Mouse (Mus musculus) CH12.LX (cell line): ENCODE measurements around the gene Chst8. TPM values are rescaled to one million over a fixed set of nuclear protein-coding genes. Genes with fewer than 3 reads are reported as not detected.

Experiments used
- DNase-seq: peaks from one replicate; pipeline ENCODE4 v3.0.0-alpha.2; 2013; ENCODE audit errors: extremely low read depth
- H3K27ac ChIP-seq: 2 replicates; pipeline ENCODE4 v1.5.1; 2012; ENCODE audit warnings: low read depth, mild to moderate bottlenecking, control low read depth, moderate library complexity; ENCODE audit not compliant: insufficient read depth
- H3K27me3 ChIP-seq: replicated peaks from 2 replicates; pipeline ENCODE3; 2012; ENCODE audit warnings: inconsistent platforms
- H3K36me3 ChIP-seq, 2 experiments: replicated peaks in 1 of 2; 2 replicates each; pipeline versions ENCODE3 to v1.6.1; 2012; ENCODE audit warnings: inconsistent platforms in 1 of 2, low read length in 1 of 2, mild to moderate bottlenecking in 1 of 2, mixed read lengths in 1 of 2, moderate library complexity in 1 of 2; ENCODE audit not compliant: control insufficient read depth in 1 of 2, insufficient read depth in 1 of 2
- H3K4me1 ChIP-seq, 2 experiments: 2 replicates each; pipeline ENCODE4 v1.6.1; 2012; ENCODE audit warnings: inconsistent platforms in 1 of 2, moderate library complexity in 1 of 2; ENCODE audit not compliant: insufficient read depth in 2 of 2, control insufficient read depth in 1 of 2
- H3K4me2 ChIP-seq: 2 replicates; pipeline ENCODE4 v1.6.1; 2012; ENCODE audit warnings: low read depth, mild to moderate bottlenecking, control low read depth; ENCODE audit not compliant: poor library complexity, insufficient read depth, severe bottlenecking
- H3K4me3 ChIP-seq, 3 experiments: fragments of 150-350 bp in 1 of 3; sonication (generic) in 1 of 3; replicated peaks in 1 of 3; 2 replicates each; pipeline versions ENCODE3 to v1.5.1; 2011 to 2012; ENCODE audit warnings: low read depth in 2 of 3, low read length in 2 of 3, mild to moderate bottlenecking in 2 of 3, moderate library complexity in 2 of 3, control low read depth in 1 of 3, improper control_type of control experiment in 1 of 3, inconsistent platforms in 1 of 3, mixed read lengths in 1 of 3; ENCODE audit not compliant: poor library complexity in 1 of 3
- H3K79me2 ChIP-seq: replicated peaks from 2 replicates; pipeline ENCODE4 v1.6.1; 2012; ENCODE audit warnings: mild to moderate bottlenecking, moderate library complexity; ENCODE audit not compliant: control insufficient read depth, poor library complexity, insufficient read depth, severe bottlenecking; ENCODE audit errors: extremely low read depth
- H3K9ac ChIP-seq: 2 replicates; pipeline ENCODE4 v1.6.1; 2012; ENCODE audit warnings: low read depth, mild to moderate bottlenecking, control low read depth, moderate library complexity; ENCODE audit not compliant: insufficient read depth
- H3K9me3 ChIP-seq: replicated peaks from 2 replicates; pipeline ENCODE3; 2012; ENCODE audit warnings: low read length, inconsistent platforms, mixed read lengths
- CHD1 ChIP-seq: IDR thresholded peaks from 2 replicates; pipeline ENCODE4 v1.6.1; 2012; ENCODE audit warnings: low read depth, low read length, improper control_type of control experiment, inconsistent platforms
- ELF1 ChIP-seq: IDR thresholded peaks from 2 replicates; pipeline ENCODE4 v1.6.1; 2014; ENCODE audit warnings: low read depth, mild to moderate bottlenecking, inconsistent platforms, low read length, improper control_type of control experiment
- EP300 ChIP-seq: IDR thresholded peaks from 2 replicates; pipeline ENCODE4 v1.6.1; 2011; ENCODE audit warnings: low read length, improper control_type of control experiment
- GABPA ChIP-seq: IDR thresholded peaks from 2 replicates; pipeline ENCODE4 v1.6.1; 2012; ENCODE audit warnings: low read depth, low read length, improper control_type of control experiment, inconsistent platforms; ENCODE audit not compliant: insufficient replicate concordance
- IRF4 ChIP-seq: IDR thresholded peaks from 2 replicates; pipeline ENCODE4 v1.6.1; 2014; ENCODE audit warnings: low read depth, mild to moderate bottlenecking, inconsistent platforms, low read length, improper control_type of control experiment
- JUND ChIP-seq: conservative IDR thresholded peaks from 2 replicates; pipeline ENCODE4 v1.6.1; 2011; ENCODE audit warnings: low read depth, low read length, improper control_type of control experiment
- KAT2A ChIP-seq: IDR thresholded peaks from 2 replicates; pipeline ENCODE4 v1.6.1; 2012; ENCODE audit warnings: low read length, improper control_type of control experiment, inconsistent platforms; ENCODE audit not compliant: insufficient replicate concordance
- MAFK ChIP-seq: IDR thresholded peaks from 2 replicates; pipeline ENCODE4 v1.6.1; 2011; ENCODE audit warnings: low read length, improper control_type of control experiment; ENCODE audit not compliant: insufficient replicate concordance
- MEF2A ChIP-seq: IDR thresholded peaks from 2 replicates; pipeline ENCODE4 v1.6.1; 2014; ENCODE audit warnings: low read depth, mild to moderate bottlenecking, inconsistent platforms, low read length, improper control_type of control experiment, borderline replicate concordance
- MXI1 ChIP-seq: IDR thresholded peaks from 2 replicates; pipeline ENCODE4 v1.6.1; 2011; ENCODE audit warnings: mild to moderate bottlenecking, low read depth, low read length, improper control_type of control experiment
- MYC ChIP-seq: IDR thresholded peaks from 2 replicates; pipeline ENCODE4 v1.6.1; 2011; ENCODE audit warnings: low read depth, mild to moderate bottlenecking, improper control_type of control experiment, low read length
- NELFE ChIP-seq: IDR thresholded peaks from 2 replicates; pipeline ENCODE4 v1.6.1; 2011; ENCODE audit warnings: low read depth, low read length, improper control_type of control experiment
- NRF1 ChIP-seq: IDR thresholded peaks from 2 replicates; pipeline ENCODE4 v1.6.1; 2014; ENCODE audit warnings: low read depth, mild to moderate bottlenecking, inconsistent platforms, low read length, improper control_type of control experiment, moderate library complexity
- POLR2AphosphoS2 ChIP-seq: IDR thresholded peaks from 2 replicates; pipeline ENCODE4 v1.6.1; 2011; ENCODE audit warnings: low read depth, low read length, improper control_type of control experiment
- RCOR1 ChIP-seq: conservative IDR thresholded peaks from 2 replicates; pipeline ENCODE4 v1.6.1; 2012; ENCODE audit warnings: low read depth, mild to moderate bottlenecking, inconsistent platforms, low read length, improper control_type of control experiment
- SMC3 ChIP-seq: IDR thresholded peaks from 2 replicates; pipeline ENCODE4 v1.6.1; 2011; ENCODE audit warnings: low read depth, low read length, improper control_type of control experiment
- TBP ChIP-seq: conservative IDR thresholded peaks from 2 replicates; pipeline ENCODE4 v1.6.1; 2011; ENCODE audit warnings: low read depth, low read length, improper control_type of control experiment
- TCF12 ChIP-seq: IDR thresholded peaks from 2 replicates; pipeline ENCODE4 v1.6.1; 2014; ENCODE audit warnings: low read depth, mild to moderate bottlenecking, inconsistent platforms, low read length, improper control_type of control experiment
- UBTF ChIP-seq: IDR thresholded peaks from 2 replicates; pipeline ENCODE4 v1.6.1; 2012; ENCODE audit warnings: low read depth, mild to moderate bottlenecking, inconsistent platforms, low read length, improper control_type of control experiment, moderate library complexity
- USF1 ChIP-seq: IDR thresholded peaks from 2 replicates; pipeline ENCODE4 v1.6.1; 2014; ENCODE audit warnings: low read depth, mild to moderate bottlenecking, inconsistent platforms, low read length, improper control_type of control experiment
- USF2 ChIP-seq: conservative IDR thresholded peaks from 2 replicates; pipeline ENCODE4 v1.6.1; 2011; ENCODE audit warnings: low read depth, low read length, improper control_type of control experiment
- ZC3H11A ChIP-seq: IDR thresholded peaks from 2 replicates; pipeline ENCODE4 v1.6.1; 2012; ENCODE audit warnings: low read depth, mild to moderate bottlenecking, inconsistent platforms, low read length, improper control_type of control experiment
- ZKSCAN1 ChIP-seq: IDR thresholded peaks from 2 replicates; pipeline ENCODE4 v1.6.1; 2012; ENCODE audit warnings: low read depth, inconsistent platforms, low read length, improper control_type of control experiment, borderline replicate concordance
- ZMIZ1 ChIP-seq: IDR thresholded peaks from 2 replicates; pipeline ENCODE4 v1.6.1; 2012; ENCODE audit warnings: low read depth, mild to moderate bottlenecking, inconsistent platforms, low read length, improper control_type of control experiment
- dilution Hi-C: fragments of 300-500 bp; cut with MboI; formaldehyde crosslinking; loops from 2 replicates; pipeline ENCODE4 v1.14.3; 2020; ENCODE audit warnings: low sequenced_read_pairs; ENCODE audit not compliant: extremely low pct_unique_long_range_greater_than_20kb, extremely low pct_ligation_motif_present
- in situ Hi-C: fragments of 300-500 bp; cut with MboI; formaldehyde crosslinking; loops from 3 replicates; pipeline ENCODE4 v1.14.3; 2019; ENCODE audit warnings: low sequenced_read_pairs, low pct_ligation_motif_present, low pct_unique_long_range_greater_than_20kb, mixed read lengths
- polyA plus RNA-seq: library from polyadenylated mRNA; unstranded; fragments of >175 nt; gene quantifications from 2 replicates; pipeline ENCODE4 v1.2.1, GENCODE M21; 2012; ENCODE audit warnings: low read depth; ENCODE audit not compliant: insufficient read length
- total RNA-seq, 2 experiments: library from RNA; depleted of rRNA; stranded (reverse); fragments of 300-350 nt in 1 of 2; fragments of >200 nt in 1 of 2; gene quantifications; 2 replicates each; pipeline ENCODE4 v1.2.3; 2012 to 2014

Gene Chst8
- total and polyA plus RNA-seq, 3 experiments, result 0.13 to 0.27 (median 0.16) TPM

DNA sequence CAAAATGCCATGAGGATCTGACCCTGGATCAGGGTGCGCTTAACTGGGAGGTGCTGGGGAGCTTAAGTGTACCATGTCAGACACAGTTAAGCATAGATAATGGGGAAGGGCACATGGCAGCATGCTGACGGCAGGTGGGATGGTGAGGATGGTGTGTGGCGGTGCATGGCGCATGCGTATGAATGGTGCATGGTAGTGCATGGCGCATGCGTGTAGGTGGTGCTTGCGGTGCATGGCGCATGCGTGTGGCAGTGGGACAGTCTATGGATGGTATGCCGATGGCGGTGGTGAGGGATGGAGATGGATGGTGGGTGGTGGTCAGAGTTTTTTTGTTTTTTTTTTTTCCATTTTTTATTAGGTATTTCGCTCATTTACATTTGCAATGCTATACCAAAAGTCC lies 118.6 kb downstream of the Chst8 start:
- Histone ChIP-seq H3K4me3 (no peak overlapping the region), H3K79me2 (no peaks in the 10 kb centered on the region), H3K9ac (no peak overlapping the region), H3K36me3 (no peaks in the 10 kb centered on the region), H3K9me3 (no peaks in the 10 kb centered on the region), H3K27ac (no peak overlapping the region), H3K27me3 (peaks cover 54% of the 10 kb centered on the region), H3K4me1 (peaks cover 0 to 3% of the 10 kb centered on the region in 2 experiments; a peak in 1 of 4 replicates), H3K4me2 (no peak overlapping the region)
- in situ Hi-C loops, result no loop called here
- DNase-seq, result no peak
- dilution Hi-C loops, result no loop called here
- TF ChIP-seq IRF4 (no peak), NRF1 (no peak), CHD1 (no peak), EP300 (no peak), MEF2A (no peak), TBP (no peak), USF2 (no peak), USF1 (no peak)

- no peak overlapping the region for H3K27ac ChIP-seq
- TF ChIP-seq NELFE, result no peak
- no peak for TF ChIP-seq RCOR1
- in situ Hi-C loops, result no loop called here
- DNase-seq, result no peak
- H3K9ac ChIP-seq, result no peak overlapping the region
- H3K4me3 ChIP-seq, result no peak overlapping the region
- dilution Hi-C loops, result no loop called here
- H3K36me3 ChIP-seq, result no peaks in the 10 kb centered on the region
- H3K4me2 ChIP-seq, result no peak overlapping the region
- H3K4me1 ChIP-seq, result peaks cover 0 to 4% of the 10 kb centered on the region in 2 experiments; a peak in 1 of 4 replicates
- H3K79me2 ChIP-seq, result no peaks in the 10 kb centered on the region
- no peaks in the 10 kb centered on the region for H3K9me3 ChIP-seq
- peaks cover 51% of the 10 kb centered on the region for H3K27me3 ChIP-seq
Measured at GRCm38 (mm10) chr7:34693072-34693471, 119.4 kb downstream of the Chst8 start.

DNA sequence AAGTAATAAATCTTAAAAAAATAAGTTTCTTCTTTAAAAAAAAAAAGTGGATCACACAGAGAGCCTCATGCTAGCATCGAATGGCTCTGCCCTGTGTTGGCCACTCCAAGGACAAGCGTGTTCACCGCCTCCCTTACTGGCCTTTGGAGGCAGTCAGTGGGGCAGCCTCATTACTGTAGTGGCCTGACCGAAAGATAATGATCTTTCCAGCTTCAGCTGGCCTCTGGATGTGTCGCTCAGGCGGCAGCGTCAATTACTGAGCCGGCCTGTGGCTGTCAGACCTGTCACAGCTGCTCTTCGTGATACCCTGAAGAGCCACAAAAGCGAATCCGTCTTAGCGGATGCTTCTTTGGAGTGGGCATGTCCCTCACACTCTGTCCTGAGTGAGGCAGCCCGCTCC lies 122.4 kb downstream of the Chst8 start:
- dilution Hi-C loops, result no loop called here
- H3K36me3 ChIP-seq, result no peaks in the 10 kb centered on the region
- DNase-seq, result no peak
- no peak overlapping the region for H3K4me3 ChIP-seq
- no peaks in the 10 kb centered on the region for H3K9me3 ChIP-seq
- peaks cover 51% of the 10 kb centered on the region for H3K27me3 ChIP-seq
- no peak overlapping the region for H3K9ac ChIP-seq
- no peak overlapping the region for H3K4me2 ChIP-seq
- H3K4me1 ChIP-seq, result peaks cover 0 to 4% of the 10 kb centered on the region in 2 experiments; a peak in 2 of 4 replicates
- no peak overlapping the region for H3K27ac ChIP-seq
- TF ChIP-seq MXI1 (no peak), GABPA (no peak), MYC (no peak), EP300 (no peak), KAT2A (no peak), JUND (no peak), SMC3 (no peak), USF1 (no peak), ZKSCAN1 (no peak), ZMIZ1 (no peak), CHD1 (no peak), UBTF (no peak), ZC3H11A (no peak), ELF1 (no peak), POLR2AphosphoS2 (no peak), TCF12 (no peak), MAFK (no peak)
- in situ Hi-C loops, result no loop called here
- no peaks in the 10 kb centered on the region for H3K79me2 ChIP-seq
